Mouse (Mus musculus) testis, postnatal 14 days (tissue): Measurements from ENCODE around the gene Dact3.

Experiments used
- DNase-seq: peaks from one replicate; pipeline ENCODE4 v3.0.0; 2021; ENCODE audit warnings: low spot score

The Dact3 gene

DNA sequence AGATGAGACGGTGACA is at the start of gene Dact3:
Dact3 (plus strand) TSS at position 8 of the 16 bp plus-strand sequence.
- no peak for DNase-seq

GRCm38 (mm10) chr7:16825785-16826184 is 49.3 kb upstream of the Dact3 start:
- no peak for DNase-seq

GRCm38 (mm10) chr7:16826571-16826970 is 48.5 kb upstream of the Dact3 start:
- no peak for DNase-seq

- no peak for DNase-seq
These were observed 47.8 kb upstream of the Dact3 start for GRCm38 (mm10) chr7:16827274-16827673.

DNA sequence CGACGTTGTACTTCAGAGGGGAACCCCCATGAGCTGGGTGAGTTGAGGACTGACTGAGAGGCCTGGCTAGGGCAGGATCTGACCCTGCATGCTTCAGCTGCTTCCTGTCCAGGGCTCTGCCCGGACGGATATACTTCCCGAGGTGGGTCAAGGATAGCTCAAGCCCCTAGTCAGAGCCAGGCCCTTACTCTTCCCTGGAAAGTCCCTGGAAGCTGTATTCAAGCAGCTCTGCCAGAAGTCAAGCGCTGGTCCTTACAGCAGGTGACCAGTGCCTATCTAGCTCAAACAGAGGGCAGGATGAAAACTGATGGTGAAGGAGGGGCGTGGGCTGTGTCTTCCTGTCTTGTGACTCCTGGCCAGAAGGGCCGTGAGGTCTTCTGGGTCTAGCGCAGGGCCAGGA is 44.7 kb upstream of the Dact3 start:
- DNase-seq: no peak

DNA sequence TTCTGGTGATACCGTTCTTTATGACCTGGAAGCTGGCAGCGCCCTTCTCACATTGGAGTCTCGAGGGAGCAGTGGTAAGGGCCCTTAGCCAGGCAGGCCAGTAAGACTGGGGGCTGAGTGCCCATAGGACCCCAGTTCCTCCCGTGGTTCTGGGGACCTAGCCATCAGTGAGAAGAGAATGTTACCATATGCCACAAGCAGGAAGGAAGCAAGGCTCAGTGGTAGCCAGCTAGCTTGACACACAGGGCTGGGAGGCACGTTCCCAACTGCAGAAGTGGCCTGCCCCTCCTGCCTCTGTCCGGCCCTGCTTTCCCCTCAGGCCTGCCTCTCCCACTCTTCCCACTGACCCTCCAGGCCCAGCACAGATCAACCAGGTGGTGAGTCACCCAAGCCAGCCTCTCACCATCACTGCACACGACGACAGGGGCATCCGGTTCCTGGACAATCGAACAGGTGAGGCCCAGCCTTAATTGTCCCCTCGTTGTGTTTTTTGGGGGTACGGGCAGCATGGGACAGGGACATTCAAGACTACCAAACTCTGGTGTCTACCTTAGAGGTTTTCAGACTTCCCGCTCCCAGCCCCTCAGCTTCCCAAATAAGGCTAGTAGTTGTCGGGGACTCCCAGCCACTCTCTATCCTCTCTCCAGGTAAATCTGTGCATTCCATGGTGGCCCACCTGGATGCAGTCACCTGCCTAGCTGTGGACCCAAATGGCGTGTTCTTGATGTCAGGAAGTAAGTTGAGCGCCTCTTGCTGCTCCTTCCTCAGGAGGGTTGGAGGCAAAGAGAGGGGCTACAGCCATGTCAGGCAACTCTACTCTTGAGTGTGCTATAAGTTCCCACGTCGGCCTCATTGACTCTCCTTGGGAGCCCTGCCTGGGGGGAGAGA is 37.0 kb upstream of the Dact3 start:
- no peak for DNase-seq

DNA sequence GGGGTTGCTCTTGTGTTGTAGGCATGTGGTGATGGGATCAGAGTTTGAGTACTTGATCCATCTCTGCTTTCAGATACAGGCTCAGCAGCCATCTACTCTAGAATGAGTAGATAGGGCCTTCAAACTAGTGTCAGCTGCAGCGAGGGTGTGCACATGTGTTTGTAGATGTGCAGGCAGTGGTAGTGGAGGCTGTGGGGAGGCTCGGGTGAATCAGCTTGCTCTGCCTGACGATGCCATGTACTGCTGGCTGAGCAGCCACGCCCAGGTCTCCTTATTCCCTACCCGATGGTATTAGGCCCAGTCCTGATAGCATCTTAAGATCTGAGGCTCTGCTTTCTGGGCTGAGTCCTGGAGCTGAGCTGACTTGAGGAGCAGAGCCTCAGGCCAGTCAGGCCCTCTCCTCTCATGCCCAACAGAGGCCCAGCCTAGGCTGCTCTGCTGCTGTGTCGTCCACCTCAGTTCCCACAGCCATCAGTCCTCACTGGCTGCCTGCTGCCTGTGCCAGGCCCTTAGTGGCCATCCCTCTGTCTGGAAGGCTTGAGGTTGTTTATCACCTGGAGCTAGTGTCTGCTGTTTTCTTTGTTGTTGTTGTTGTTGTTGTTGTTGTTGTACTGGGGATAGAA is 36.2 kb upstream of the Dact3 start:
- DNase-seq: no peak

DNA sequence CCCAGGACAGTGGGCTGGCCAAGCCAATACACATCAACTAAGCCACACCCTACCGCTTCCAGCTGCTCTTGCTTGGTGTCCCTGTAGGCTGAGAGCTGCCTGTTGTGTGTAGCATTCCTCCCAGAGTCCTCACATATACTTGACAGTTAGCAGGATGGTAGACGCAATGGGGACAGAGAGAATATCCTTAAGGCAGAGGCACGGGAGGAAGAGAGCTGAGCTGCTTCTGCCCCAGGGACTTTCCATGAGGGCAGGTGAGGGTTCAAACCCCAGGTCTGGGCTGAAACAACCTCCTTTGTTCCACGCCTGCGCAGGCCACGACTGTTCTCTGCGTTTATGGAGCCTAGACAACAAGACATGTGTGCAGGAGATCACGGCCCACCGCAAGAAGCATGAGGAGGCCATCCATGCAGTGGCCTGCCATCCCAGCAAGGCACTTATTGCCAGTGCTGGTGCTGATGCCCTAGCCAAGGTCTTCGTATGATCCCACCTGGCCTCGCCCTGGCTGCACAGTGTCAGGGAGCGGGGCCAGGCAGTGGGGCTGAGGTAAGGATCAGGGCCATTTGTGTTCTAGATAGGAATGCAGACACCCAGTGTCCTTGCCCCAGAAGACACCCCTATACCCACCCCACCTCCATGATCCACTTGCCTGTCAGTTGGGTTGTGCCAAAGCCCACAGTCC is 35.5 kb upstream of the Dact3 start:
- DNase-seq: no peak

- DNase-seq: no peak
These were observed 35.0 kb upstream of the Dact3 start for GRCm38 (mm10) chr7:16840109-16840491.

DNA sequence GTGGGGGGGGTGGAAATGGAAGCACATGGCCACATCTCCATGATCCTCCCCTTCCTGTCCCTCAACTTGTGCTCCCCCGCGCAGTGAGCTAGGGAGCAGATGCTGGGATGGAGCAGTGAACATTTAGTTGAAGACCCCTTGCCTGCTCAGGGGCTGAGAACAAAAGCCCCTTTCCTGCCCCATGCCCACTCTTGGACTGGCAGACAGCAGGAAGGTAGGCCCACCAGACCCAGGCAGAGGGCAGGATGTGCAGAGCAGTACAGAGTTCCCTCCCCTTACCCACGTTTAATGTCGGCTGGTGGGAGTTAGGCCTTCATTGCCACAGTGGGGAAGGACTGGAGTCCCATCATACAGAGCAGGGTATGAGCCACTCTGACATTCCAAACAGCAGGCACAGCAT is 34.0 kb upstream of the Dact3 start:
- no peak for DNase-seq

DNA sequence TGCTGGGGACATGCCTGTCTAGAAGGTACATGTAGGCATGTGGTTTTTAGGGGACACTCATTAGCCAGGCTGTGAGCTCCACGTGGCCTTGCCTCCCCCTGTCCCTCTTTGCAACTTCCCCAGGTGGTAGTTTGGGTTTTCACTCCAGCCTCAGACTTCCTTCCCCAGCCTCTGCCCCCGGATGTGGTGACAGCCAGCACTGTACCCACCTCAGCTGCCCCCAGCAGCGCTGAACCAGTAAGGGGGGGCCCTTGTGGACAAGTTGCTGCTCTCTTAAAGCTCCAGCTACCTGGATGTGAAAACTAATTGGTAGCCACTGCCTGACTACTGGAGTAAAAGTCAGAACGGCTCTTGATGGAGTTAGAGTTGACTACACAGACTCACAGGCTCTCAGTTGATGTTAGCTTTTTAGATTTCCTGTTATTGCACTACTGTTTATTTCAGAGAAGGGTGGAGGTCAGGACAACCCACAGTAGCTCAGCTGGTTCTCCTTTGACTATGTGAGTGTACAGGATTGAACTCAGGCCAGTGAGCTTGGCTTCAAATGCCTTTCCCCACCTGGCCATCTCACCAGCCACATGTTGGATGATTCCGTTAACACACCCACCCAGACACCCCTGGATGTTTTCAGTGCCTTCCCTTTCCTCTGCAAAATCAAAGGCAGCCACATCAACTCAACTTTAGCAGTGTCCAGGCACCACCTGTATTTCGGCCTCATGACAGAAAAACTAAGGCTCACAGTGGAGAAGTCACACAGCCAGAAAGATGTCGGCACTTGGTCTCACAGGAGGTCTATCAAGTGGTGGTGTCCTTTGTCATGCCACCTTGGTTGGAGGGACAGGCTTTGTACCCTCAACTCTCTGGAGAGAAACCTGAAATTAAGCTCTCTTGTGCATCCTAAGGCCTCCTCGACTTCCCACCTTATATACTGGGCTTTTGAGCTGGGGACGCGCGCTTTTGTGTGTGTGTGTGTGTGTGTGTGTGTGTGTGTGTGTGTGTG is 33.3 kb upstream of the Dact3 start:
- no peak for DNase-seq

- peak; percentile 84 for DNase-seq
These were observed 32.5 kb upstream of the Dact3 start, which contains the start of gene Prkd2 for GRCm38 (mm10) chr7:16842645-16843063. TSS of gene Prkd2 (plus strand) at chr7:16842902.

DNA sequence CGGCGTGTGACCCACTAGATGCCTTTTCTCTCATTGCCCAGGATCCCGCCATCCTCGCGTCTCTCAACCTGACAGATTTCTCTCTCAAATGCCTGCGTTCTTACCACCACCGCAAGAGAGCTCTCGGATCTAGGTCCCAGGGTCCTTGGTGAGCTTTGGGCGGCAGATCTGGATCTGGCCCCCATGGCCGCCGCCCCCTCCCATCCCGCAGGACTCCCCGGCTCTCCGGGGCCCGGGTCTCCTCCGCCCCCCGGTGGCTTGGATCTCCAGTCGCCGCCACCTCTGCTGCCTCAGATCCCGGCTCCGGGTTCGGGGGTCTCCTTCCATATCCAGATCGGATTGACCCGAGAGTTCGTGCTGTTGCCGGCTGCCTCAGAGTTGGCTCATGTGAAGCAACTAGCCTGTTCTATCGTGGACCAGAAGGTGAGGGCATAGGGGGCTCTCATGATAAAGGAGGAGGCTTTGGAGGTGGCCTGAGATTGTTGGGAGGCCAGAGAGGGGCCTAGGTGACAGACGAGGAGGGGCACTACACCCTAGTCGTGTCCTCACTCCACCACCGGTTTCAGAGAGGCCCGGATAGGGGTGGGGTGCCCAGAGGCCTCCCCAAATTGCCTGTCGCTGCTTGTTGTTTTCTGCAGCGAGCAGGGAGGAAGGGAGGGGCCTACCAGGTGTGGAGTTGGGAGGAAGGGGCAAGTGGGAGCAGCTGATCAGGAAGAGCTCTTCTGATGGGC is 31.5 kb upstream of the Dact3 start:
- DNase-seq: no peak

GRCm38 (mm10) chr7:16844696-16845071 is 30.4 kb upstream of the Dact3 start:
- no peak for DNase-seq

DNA sequence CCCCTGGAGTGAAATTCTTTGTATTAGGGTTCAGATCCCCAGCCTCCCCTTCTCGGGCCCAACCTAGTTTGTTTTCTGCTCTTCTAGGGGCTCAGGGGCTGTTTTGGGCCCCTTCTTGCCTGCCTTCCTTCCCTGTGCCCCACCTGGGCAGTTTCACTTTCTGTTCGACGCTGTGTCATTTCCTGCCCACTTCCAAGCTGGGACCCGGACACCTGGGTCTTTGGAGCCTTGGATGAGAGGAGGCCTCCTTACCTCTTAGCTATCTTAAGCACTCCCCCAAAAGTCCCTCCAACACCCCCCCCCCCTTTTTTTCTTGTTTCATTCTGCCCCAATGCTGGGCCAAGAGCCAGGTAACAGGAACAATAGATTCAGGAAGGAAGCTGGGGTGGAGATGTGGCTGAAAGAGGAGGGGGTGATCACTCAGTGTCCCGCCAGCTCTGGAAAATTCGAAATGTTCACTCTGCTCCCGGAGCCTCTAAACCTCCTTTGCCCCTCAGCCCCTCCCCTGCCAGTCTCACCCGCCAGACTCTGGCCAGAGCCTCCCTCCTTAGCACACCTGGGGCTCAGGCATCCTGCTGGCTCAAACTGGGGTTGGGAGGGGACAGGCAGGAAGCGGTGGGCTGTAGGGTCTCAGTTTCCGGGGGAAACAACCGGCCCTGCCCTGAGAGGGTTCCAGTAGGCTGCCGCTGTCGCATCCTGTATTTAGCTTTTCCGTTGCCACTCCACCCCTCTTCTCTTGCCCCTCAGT is 29.9 kb upstream of the Dact3 start:
- DNase-seq: peak; percentile 21

GRCm38 (mm10) chr7:16845820-16846167 is 29.3 kb upstream of the Dact3 start:
- DNase-seq: no peak

GRCm38 (mm10) chr7:16846775-16847174 is 28.3 kb upstream of the Dact3 start:
- DNase-seq: no peak

DNA sequence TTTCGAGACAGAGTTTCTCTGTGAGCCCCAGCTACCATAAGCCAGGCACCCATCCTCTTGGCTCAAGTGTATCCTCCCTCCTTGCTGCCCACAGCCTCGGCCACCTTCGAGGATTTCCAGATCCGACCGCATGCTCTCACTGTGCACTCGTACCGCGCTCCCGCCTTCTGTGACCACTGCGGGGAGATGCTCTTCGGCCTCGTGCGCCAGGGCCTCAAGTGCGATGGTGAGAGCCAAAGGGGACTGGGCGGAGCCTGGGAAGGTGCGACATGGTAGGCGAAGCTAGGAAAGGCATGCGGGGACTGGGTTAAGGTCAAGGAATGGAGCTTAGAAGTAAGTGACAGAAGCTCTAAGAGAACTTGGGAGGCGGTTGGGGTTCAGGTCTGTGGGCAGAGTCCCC is 27.6 kb upstream of the Dact3 start:
- DNase-seq: no peak

DNA sequence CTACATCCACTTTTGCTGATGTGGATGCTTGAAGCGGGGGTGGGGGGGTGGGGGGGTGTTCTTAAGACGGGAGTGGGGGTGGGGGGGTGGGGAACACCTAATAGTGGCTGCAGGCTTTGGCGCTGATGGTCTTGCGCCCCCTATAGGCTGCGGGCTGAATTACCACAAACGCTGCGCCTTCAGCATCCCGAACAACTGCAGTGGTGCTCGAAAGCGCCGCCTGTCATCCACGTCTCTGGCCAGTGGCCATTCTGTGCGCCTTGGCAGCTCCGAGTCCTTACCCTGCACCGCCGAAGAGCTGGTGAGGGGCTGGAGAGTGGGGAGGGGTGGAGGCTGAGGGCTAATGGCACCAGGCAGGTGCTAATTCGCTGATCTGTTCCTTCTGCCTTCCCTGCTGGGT is 26.5 kb upstream of the Dact3 start:
- peak; percentile 59 for DNase-seq

DNA sequence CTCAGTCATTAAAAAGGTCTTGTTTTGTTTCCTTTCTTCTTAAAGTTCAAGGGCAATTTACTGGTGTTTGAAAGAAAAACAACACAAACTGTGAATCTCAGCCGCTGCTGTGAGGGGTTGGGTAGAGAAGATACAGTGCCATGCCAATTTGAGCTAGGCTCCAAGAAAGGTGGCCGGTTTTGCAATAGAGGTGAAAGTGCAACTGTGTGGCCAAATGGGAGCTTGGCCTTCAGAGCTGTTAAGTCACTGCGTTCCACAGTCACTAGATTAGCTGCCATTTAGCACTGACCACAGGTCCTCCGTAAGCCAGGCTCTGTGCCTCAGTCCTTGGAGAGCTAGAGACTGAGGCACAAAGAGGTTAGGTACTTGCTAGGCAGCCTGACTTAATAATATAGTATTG is 23.5 kb upstream of the Dact3 start:
- DNase-seq: no peak

- no peak for DNase-seq
These were observed 21.8 kb upstream of the Dact3 start for GRCm38 (mm10) chr7:16853302-16853831.
